Mouse (Mus musculus): ENCODE measurements around the gene Bcl11a.
A peak's percentile ranks its signal among the peaks of the same experiment; 100 is the strongest.

Gene Bcl11a

GRCm38 (mm10) chr11:24163072-24163471, 85.2 kb downstream of the Bcl11a start:
- no peak for DNase-seq

GRCm38 (mm10) chr11:24164065-24164464, 86.2 kb downstream of the Bcl11a start:
- no peak for DNase-seq

GRCm38 (mm10) chr11:24171675-24172285, 93.9 kb downstream of the Bcl11a start:
- DNase-seq = no peak

- DNase-seq = no peak
Observed at GRCm38 (mm10) chr11:24172585-24172984, 94.7 kb downstream of the Bcl11a start.

GRCm38 (mm10) chr11:24174161-24174792, 96.4 kb downstream of the Bcl11a start:
- DNase-seq = no peak

GRCm38 (mm10) chr11:24177458-24177857, 99.6 kb downstream of the Bcl11a start:
- DNase-seq = no peak

- DNase-seq = no peak
Observed at GRCm38 (mm10) chr11:24178823-24179476, 101.1 kb downstream of the Bcl11a start.

GRCm38 (mm10) chr11:24180040-24180439, 102.2 kb downstream of the Bcl11a start:
- no peak for DNase-seq

- no peak for DNase-seq
Observed at GRCm38 (mm10) chr11:24183501-24183900, 105.6 kb downstream of the Bcl11a start.

- peak; percentile 22 for DNase-seq
Observed at GRCm38 (mm10) chr11:24184932-24185331, 107.1 kb downstream of the Bcl11a start.

GRCm38 (mm10) chr11:24190411-24190810, 112.6 kb downstream of the Bcl11a start:
- DNase-seq = no peak

GRCm38 (mm10) chr11:24196460-24197190, 118.8 kb downstream of the Bcl11a start:
- no peak for DNase-seq

GRCm38 (mm10) chr11:24197424-24197823, 119.6 kb downstream of the Bcl11a start:
- no peak for DNase-seq

- no peak for DNase-seq
Observed at GRCm38 (mm10) chr11:24199560-24199959, 121.7 kb downstream of the Bcl11a start.

GRCm38 (mm10) chr11:24200310-24200709, 122.5 kb downstream of the Bcl11a start:
- DNase-seq = no peak

- no peak for DNase-seq
Observed at GRCm38 (mm10) chr11:24201223-24201622, 123.4 kb downstream of the Bcl11a start.

GRCm38 (mm10) chr11:24202641-24203361, 124.9 kb downstream of the Bcl11a start:
- DNase-seq = no peak

- DNase-seq = no peak
Observed at GRCm38 (mm10) chr11:24203489-24203888, 125.6 kb downstream of the Bcl11a start.

GRCm38 (mm10) chr11:24208951-24209351, 131.1 kb downstream of the Bcl11a start:
- DNase-seq = no peak

GRCm38 (mm10) chr11:24214509-24215134, 136.8 kb downstream of the Bcl11a start:
- no peak for DNase-seq

GRCm38 (mm10) chr11:24217741-24218333, 140.0 kb downstream of the Bcl11a start:
- DNase-seq = no peak

Data from thymus, postnatal 4 days (tissue).